Mouse (Mus musculus) fat pad, adult 2 months (tissue): ENCODE measurements at regions not wholly inside any gene's neighbourhood (a gene's known extent, or its start where the extent isn't known, plus 50 kb on each side); places are given as distances from the start of the nearest gene placed in this dataset.

Experiments used
- DNase-seq: peaks from one replicate; pipeline ENCODE4 v3.0.0-alpha.2; 2011; ENCODE audit warnings: low read depth, low spot score; ENCODE audit errors: extremely low read depth

DNA sequence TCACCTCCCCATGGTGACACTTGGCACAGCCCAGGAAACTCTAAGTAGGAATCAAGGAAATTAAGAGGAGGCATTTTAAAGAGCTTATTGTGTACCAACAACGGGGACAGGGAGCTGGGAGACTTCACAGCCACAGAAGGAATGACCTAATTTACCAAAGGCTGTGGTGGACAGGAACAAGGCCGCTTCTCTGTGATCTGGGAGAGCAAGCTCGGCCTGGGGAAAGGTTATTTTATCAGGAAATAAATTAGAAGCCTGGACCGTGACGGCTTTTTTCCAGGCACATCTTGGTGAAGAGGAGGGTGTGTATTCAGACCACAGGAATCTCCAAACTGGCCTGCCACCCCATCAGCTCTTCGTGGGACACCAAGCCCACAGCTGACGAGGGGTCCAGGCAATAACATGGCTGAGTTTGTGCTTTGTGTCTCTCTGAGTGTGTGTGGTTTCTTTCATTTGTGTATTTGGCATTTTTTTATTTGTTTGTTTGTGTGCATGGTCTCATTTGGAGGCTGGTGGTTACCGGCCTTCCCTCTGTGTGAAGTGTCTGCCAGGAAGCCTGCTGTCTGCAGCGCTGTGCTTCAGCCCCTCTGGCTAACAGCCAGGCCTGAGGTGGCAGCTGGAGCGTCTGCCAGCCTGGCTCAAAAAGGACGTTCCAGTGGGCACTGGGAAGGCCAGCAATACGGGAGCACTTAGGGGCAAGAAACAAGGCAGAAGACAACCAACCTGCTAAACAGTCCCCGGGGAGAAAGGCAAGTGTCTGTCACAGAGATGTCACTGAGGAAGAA is 2174.6 kb upstream of the Gm7489 start:
- DNase-seq = no peak

DNA sequence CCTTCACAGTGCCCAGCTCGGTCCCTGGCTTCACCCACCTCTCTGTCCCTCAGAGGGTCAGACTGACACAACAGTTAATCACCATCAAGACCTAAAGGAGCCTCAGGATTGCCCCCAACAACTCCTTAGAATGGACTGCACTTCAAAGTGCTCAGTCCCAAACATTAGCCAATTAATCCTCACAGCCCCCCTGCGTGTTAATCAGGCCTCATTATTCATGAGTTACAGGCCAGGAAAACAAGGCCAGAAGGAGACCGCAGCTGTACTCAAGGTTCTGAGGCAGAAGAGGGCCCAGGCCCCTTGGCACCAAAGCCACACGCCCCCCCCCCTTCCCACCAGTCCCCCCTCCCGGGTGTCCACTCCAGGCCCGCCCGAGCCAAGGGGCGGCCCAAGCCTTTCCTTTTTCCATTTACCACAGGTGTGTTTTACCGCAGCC is 2163.8 kb upstream of the Gm7489 start:
- DNase-seq = no peak

DNA sequence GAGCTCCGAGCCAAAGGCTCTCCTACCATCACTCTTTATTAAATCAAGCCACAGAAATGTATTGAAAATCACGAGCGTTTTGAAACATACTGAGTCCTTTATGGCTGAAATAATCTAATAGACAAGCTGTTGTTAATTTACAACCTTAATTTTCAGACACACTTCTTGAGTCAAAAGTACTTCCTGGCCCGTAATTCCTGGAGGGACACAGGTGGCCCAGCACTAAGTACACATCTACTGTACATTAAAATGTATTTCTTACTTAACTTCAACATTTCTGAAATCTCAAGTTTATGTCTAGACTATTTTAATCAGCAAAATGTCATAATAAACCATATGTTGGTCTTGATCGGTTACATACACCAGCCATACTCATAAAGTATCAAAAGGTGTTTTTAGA is 2163.3 kb upstream of the Gm7489 start:
- no peak for DNase-seq

GRCm38 (mm10) chr15:51724127-51724526 is 2160.6 kb upstream of the Gm7489 start:
- no peak for DNase-seq

GRCm38 (mm10) chr15:51725457-51725856 is 2159.2 kb upstream of the Gm7489 start:
- DNase-seq = no peak

DNA sequence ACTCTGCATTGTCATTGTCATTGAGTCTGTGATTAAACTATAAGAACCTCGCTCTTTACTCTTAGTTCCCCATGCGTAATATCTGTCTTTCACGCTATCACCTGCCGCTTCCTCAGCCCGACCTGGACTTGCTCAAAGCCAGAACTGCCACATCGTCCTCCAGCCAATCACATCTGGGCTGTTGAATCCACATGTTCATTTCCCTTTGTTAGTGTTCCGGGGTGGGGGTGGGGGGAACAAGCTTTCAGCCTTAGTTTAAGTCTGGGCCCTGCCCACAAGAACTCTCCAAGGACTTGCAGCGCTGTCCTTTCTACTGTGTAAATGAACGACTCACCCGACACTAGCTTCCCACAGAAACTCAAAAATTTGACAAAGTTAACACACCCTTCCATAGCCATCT is 2154.6 kb upstream of the Gm7489 start:
- no peak for DNase-seq

DNA sequence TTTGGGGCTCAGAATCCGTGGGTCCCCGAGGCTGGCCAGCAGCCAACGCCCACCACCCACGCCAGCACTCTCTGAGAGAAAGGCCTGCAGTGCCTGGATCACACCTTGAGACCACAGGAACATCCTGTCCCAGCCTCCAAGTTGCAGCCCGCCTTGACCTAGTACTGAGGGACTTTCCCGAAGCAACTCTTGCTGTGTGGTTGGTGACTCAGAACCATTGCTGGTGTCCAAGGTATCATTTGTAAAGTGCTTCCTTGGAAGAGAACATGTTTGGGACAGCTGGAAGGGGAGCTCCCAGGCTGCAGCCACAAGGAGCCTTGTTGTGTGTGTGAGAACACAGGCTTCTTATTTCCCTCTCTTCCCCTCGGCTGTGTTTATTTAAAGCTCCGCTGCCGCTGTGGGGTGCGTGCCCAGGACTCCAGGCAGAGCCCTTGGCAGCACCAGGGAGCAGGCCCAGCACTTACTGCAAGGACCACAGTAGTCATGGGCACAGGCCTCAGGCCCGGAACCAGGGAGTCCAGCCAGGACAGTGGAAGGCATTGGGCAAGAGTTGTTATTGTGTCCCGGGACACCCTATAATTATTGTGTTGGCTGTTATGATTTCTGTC is 2153.8 kb upstream of the Gm7489 start:
- peak; percentile 65 for DNase-seq

GRCm38 (mm10) chr15:51734194-51734593 is 2150.5 kb upstream of the Gm7489 start:
- no peak for DNase-seq
